Mouse (Mus musculus) left cerebral cortex, adult 2 months (tissue): Measurements from ENCODE around the gene Sox5. TPM values are rescaled to one million over a fixed set of nuclear protein-coding genes. Genes with fewer than 3 reads are reported as not detected.
"Not testable (repeated sequence)": the region's sequence is repeated elsewhere in the genome, so short reads cannot be mapped to it uniquely, and the experiment has no call there.

ENCODE experiments used
- DNase-seq, 2 experiments: peaks; one replicate each; pipeline ENCODE4 v3.0.0; 2021 to 2022; ENCODE audit warnings: low spot score in 2 of 2, mixed read lengths in 1 of 2; ENCODE audit errors: extremely low spot score in 1 of 2
- H3K27ac ChIP-seq: fragments of 200-600 bp; 2 replicates; pipeline ENCODE4 v1.8.1; 2022
- H3K4me3 ChIP-seq: fragments of 200-600 bp; 2 replicates; pipeline ENCODE4 v1.8.1; 2022
- CTCF ChIP-seq: fragments of 200-600 bp; IDR thresholded peaks from 2 replicates; pipeline ENCODE4 v1.8.1; 2022; ENCODE audit warnings: antibody characterized with exemption, mild to moderate bottlenecking, moderate library complexity
- intact Hi-C: fragments of 180-260 bp; cut with DNase I; formaldehyde crosslinking; loops from one replicate; pipeline ENCODE4 v1.15.1; 2025
- total RNA-seq, 2 experiments: library from RNA; stranded (reverse); gene quantifications; 2 replicates each; pipeline ENCODE4 v1.2.3; 2021

Gene Sox5
- total RNA-seq, 2 experiments from 2014 or later = 61.5 to 63.3 TPM

GRCm38 (mm10) chr6:144197209-144198119 lies 584.3 kb downstream of the Sox5 start:
- TF ChIP-seq CTCF = no peak
- Histone ChIP-seq H3K27ac (no peak overlapping the region; the same call in 1 of the 2 replicates), H3K4me3 (no peak overlapping the region)
- DNase-seq = no peak
- intact Hi-C loops = no loop called here

- no peak for DNase-seq
- intact Hi-C loops = no loop called here
- no peak overlapping the region for H3K4me3 ChIP-seq
- no peak for TF ChIP-seq CTCF
- peak overlapping the region; percentile 41 for H3K27ac ChIP-seq
These were observed 585.8 kb downstream of the Sox5 start for GRCm38 (mm10) chr6:144195934-144196333.

- H3K27ac ChIP-seq = no peak overlapping the region
- no peak for DNase-seq
- TF ChIP-seq CTCF = no peak
- no peak overlapping the region for H3K4me3 ChIP-seq
- intact Hi-C loops = no loop called here
These were observed 598.7 kb downstream of the Sox5 start for GRCm38 (mm10) chr6:144183087-144183486.

GRCm38 (mm10) chr6:144182429-144182828 lies 599.3 kb downstream of the Sox5 start:
- H3K27ac ChIP-seq, H3K4me3 ChIP-seq, intact Hi-C loops, DNase-seq: not testable (repeated sequence)

GRCm38 (mm10) chr6:144181083-144181866 lies 600.5 kb downstream of the Sox5 start:
- TF ChIP-seq CTCF = no peak
- H3K4me3 ChIP-seq = peak overlapping the region; percentile 34

GRCm38 (mm10) chr6:144179111-144179510 lies 602.7 kb downstream of the Sox5 start:
- H3K4me3 ChIP-seq = no peak overlapping the region
- TF ChIP-seq CTCF = no peak
- DNase-seq = no peak
- intact Hi-C loops = no loop called here
- no peak overlapping the region for H3K27ac ChIP-seq

More at GRCm38 (mm10) chr6:144181083-144181866, 600.5 kb downstream of the Sox5 start:
- intact Hi-C loops = no loop called here
- DNase-seq = peak in 1 of 2 experiments; percentile 36
- peak overlapping the region; percentile 37 for H3K27ac ChIP-seq

- H3K4me3 ChIP-seq = no peak overlapping the region
- no peak overlapping the region for H3K27ac ChIP-seq
- DNase-seq = no peak
- intact Hi-C loops = no loop called here
- TF ChIP-seq CTCF = no peak
These were observed 605.1 kb downstream of the Sox5 start for GRCm38 (mm10) chr6:144176674-144177073.

GRCm38 (mm10) chr6:144175590-144175989 lies 606.2 kb downstream of the Sox5 start:
- no peak for TF ChIP-seq CTCF
- Histone ChIP-seq H3K4me3 (no peak overlapping the region), H3K27ac (no peak overlapping the region)
- no peak for DNase-seq
- intact Hi-C loops = no loop called here

- DNase-seq = no peak
- no peak for TF ChIP-seq CTCF
- H3K4me3 ChIP-seq = no peak overlapping the region
- H3K27ac ChIP-seq = no peak overlapping the region
- intact Hi-C loops = no loop called here
These were observed 611.2 kb downstream of the Sox5 start for GRCm38 (mm10) chr6:144170541-144170940.

- TF ChIP-seq CTCF = no peak
- intact Hi-C loops = no loop called here
- H3K27ac ChIP-seq = no peak overlapping the region
These were observed 612.0 kb downstream of the Sox5 start for GRCm38 (mm10) chr6:144169791-144170190.

GRCm38 (mm10) chr6:144168696-144169476 lies 612.9 kb downstream of the Sox5 start:
- DNase-seq = no peak
- TF ChIP-seq CTCF = no peak
- Histone ChIP-seq H3K4me3 (no peak overlapping the region), H3K27ac (no peak overlapping the region)
- intact Hi-C loops = no loop called here

More at GRCm38 (mm10) chr6:144169791-144170190, 612.0 kb downstream of the Sox5 start:
- DNase-seq = no peak
- H3K4me3 ChIP-seq = no peak overlapping the region
